Mouse (Mus musculus): ENCODE results near the gene Asb8. TPM values are rescaled to one million over a fixed set of nuclear protein-coding genes. Genes with fewer than 3 reads are reported as not detected.

The Asb8 gene
- polyA plus RNA-seq, 1 experiment: 28.2 TPM

DNA sequence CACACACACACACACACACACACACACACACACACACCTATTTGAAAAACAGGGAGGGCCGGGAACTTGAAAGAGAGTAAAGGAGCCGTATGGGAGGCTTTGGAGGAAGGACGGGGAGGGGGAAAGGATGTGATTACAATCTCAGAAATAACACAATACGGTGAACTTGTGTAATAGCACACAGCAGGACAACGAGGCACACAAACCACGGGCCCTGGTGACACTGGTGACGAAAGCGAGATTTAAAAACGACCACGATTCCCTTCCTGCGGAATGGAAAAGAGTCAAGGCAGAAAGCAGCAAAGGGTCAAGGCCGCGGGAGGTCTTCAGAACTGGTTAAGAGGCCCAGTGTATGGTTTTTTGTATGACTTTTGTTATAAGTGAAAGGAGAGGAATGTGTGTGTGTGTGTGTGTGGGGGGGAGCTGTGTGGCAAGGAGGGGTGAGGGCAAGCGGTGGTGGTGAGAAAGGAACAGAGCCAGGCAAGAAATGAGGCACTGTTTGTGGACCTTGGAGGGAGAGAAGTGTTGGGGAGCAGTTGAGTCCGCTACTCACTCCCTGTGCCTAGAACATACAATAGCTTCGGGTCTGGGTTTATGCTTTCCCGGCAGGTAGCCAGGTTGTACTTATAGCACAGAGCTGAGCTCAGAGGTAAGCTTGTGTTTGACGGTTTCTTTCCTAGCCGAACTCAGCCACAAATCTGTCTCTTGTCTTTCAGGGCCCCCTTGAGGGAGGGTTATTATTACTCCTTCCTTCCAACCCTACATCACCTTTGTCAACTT is 4.2 kb downstream of the Asb8 start:
- no peak overlapping the region for H3K27ac ChIP-seq (ENCODE audit: insufficient read depth, low read depth, low read length)
- no peak for TF ChIP-seq POLR2A (IDR thresholded peaks at IDR 0.05; ENCODE audit: borderline replicate concordance, low read depth, low read length)
- no peaks in the 10 kb centered on the region for H3K4me1 ChIP-seq (ENCODE audit: control insufficient read depth, insufficient read depth, low read length)
- no peak overlapping the region for H3K4me3 ChIP-seq (ENCODE audit: insufficient read depth, low read length)

DNA sequence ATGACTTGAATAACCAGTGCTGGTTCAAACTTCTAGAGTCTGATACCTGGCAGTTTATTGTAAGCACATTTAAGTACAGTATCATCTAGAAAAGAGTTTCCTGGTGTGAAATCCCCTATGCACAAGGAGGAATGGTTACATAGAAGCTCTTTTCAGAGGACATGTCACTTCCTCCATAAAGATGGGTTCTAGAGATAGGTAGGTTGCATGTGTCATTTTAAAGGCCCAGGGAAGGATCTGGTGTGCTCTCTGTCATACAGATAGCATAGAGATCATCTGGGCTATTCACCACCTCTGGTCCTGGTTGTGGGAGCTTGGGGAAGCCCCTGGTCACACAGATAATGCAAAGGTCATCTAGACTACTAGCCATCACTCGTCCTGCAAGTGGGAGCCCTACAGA is 8.2 kb downstream of the Asb8 start:
- Histone ChIP-seq H3K4me1 (ENCODE audit: control insufficient read depth, insufficient read depth, low read length) (peaks cover 10% of the 10 kb centered on the region), H3K4me3 (ENCODE audit: insufficient read depth, low read length) (no peak overlapping the region), H3K27ac (ENCODE audit: insufficient read depth, low read depth, low read length) (no peak overlapping the region)
- TF ChIP-seq CTCF (IDR thresholded peaks at IDR 0.05; ENCODE audit: low read depth, low read length): no peak
- no peak for TF ChIP-seq POLR2A (IDR thresholded peaks at IDR 0.05; ENCODE audit: borderline replicate concordance, low read depth, low read length)

DNA sequence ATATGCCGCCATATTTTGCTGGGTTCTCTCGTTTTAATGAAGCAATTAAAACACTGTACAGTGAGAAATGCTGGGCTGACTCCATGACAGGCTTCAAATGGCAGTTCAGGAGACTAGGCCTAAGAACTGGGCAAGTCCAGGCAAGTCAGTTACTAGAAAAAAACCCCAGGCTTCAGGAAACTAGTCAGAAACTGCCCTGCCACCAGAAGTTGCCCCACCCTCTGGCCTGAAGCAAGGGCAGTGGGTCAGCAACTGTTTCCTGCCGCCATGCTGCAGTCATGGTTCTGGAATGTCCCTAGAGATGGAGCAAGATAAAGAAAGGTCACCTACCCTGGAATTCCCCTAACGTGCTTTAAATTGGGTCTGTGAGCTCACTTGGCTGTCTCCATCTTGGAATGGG is 9.5 kb downstream of the Asb8 start:
- Histone ChIP-seq H3K4me3 (ENCODE audit: insufficient read depth, low read length) (no peak overlapping the region), H3K27ac (ENCODE audit: insufficient read depth, low read depth, low read length) (no peak overlapping the region), H3K4me1 (ENCODE audit: control insufficient read depth, insufficient read depth, low read length) (peaks cover 10% of the 10 kb centered on the region)
- no peak for TF ChIP-seq POLR2A (IDR thresholded peaks at IDR 0.05; ENCODE audit: borderline replicate concordance, low read depth, low read length)
- TF ChIP-seq CTCF (IDR thresholded peaks at IDR 0.05; ENCODE audit: low read depth, low read length): no peak

DNA sequence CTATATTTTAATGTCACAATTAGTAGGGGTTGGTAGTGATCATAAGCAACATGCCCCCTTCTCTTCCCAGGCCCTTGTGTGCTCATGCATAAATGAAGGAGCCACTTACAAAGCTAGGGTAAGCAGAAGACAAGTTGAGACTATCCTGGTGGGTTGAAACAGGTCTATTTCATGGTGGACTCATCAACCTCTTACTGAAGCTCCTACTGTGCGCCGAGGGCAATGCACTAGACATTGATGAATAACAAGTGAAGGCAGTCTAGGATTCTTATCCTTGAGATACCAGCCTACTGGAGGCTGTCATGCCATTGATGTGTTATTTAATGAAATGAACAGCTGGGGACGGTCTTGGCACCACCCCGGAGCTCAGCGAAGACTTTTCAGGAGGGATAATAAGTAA is 10.2 kb downstream of the Asb8 start:
- Histone ChIP-seq H3K4me1 (ENCODE audit: control insufficient read depth, insufficient read depth, low read length) (peaks cover 10% of the 10 kb centered on the region), H3K27ac (ENCODE audit: insufficient read depth, low read depth, low read length) (no peak overlapping the region), H3K4me3 (ENCODE audit: insufficient read depth, low read length) (no peak overlapping the region)
- TF ChIP-seq POLR2A (IDR thresholded peaks at IDR 0.05; ENCODE audit: borderline replicate concordance, low read depth, low read length) (no peak), CTCF (IDR thresholded peaks at IDR 0.05; ENCODE audit: low read depth, low read length) (no peak)

DNA sequence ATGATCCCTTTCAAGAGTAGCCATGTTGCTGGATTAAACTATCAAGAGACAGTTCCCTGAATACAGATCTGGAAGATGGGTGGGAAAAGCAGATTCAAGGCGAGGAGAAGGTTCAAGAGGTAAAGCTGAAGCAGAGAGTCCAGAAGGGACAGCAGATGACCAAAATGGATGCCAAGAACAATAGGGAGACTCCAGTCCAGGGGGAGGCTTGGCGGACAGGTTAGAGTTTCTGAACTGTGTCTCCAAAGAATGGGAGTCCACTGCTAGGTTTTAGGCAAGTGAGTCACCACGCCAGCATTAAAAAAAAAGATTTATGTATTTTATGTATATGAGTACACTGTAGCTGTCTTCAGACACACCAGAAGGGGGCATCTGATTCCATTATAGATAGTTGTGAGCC is 10.8 kb downstream of the Asb8 start:
- H3K4me3 ChIP-seq (ENCODE audit: insufficient read depth, low read length): no peak overlapping the region
- no peak for TF ChIP-seq POLR2A (IDR thresholded peaks at IDR 0.05; ENCODE audit: borderline replicate concordance, low read depth, low read length)
- peaks cover 10% of the 10 kb centered on the region for H3K4me1 ChIP-seq (ENCODE audit: control insufficient read depth, insufficient read depth, low read length)
- no peak overlapping the region for H3K27ac ChIP-seq (ENCODE audit: insufficient read depth, low read depth, low read length)

DNA sequence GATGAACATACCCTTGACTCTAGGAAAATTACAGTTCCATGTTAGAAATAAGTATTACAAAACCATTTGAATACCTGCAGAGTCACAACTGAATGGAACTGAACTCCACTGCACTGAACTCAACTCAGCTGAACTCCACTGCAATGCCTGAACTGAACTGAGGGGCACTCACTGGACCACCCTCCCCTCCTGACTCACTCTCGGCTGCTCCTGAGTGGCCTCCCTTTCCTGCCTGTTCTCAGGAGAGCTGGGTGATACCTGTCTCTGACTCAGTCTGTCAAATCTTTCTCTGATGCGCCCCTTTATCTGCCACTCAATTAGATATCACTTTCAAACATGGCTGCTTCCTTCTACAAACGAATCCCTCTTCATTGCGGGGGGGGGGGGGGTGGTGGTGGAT is 11.3 kb downstream of the Asb8 start:
- H3K27ac ChIP-seq (ENCODE audit: insufficient read depth, low read depth, low read length): no peak overlapping the region
- H3K4me3 ChIP-seq (ENCODE audit: insufficient read depth, low read length): no peak overlapping the region
- TF ChIP-seq POLR2A (IDR thresholded peaks at IDR 0.05; ENCODE audit: borderline replicate concordance, low read depth, low read length) (no peak), CTCF (IDR thresholded peaks at IDR 0.05; ENCODE audit: low read depth, low read length) (no peak)
- peaks cover 10% of the 10 kb centered on the region for H3K4me1 ChIP-seq (ENCODE audit: control insufficient read depth, insufficient read depth, low read length)

DNA sequence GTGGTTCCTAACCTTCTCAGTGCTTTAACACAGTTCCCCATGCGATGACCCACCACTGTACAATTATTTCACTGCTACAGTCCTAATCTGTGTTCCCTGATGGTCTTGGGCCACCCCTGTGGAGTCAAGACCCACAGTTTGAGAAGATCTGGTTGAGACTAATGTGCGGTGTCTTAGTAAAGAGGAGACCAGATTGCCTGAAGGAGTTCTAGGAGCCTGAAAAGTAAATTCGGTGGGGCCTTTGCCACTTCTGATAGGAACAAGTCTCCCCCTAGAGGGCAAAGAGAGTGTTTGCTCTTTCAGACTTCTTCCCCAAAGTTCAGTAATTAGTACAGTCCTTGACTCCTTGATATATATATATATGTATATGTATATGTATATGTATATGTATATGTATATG is 11.8 kb downstream of the Asb8 start:
- Histone ChIP-seq H3K27ac (ENCODE audit: insufficient read depth, low read depth, low read length) (peak overlapping the region; percentile 15; the same call in 1 of the 2 replicates), H3K4me3 (ENCODE audit: insufficient read depth, low read length) (no peak overlapping the region), H3K4me1 (ENCODE audit: control insufficient read depth, insufficient read depth, low read length) (peaks cover 10% of the 10 kb centered on the region)
- TF ChIP-seq CTCF (IDR thresholded peaks at IDR 0.05; ENCODE audit: low read depth, low read length) (no peak), POLR2A (IDR thresholded peaks at IDR 0.05; ENCODE audit: borderline replicate concordance, low read depth, low read length) (no peak)

DNA sequence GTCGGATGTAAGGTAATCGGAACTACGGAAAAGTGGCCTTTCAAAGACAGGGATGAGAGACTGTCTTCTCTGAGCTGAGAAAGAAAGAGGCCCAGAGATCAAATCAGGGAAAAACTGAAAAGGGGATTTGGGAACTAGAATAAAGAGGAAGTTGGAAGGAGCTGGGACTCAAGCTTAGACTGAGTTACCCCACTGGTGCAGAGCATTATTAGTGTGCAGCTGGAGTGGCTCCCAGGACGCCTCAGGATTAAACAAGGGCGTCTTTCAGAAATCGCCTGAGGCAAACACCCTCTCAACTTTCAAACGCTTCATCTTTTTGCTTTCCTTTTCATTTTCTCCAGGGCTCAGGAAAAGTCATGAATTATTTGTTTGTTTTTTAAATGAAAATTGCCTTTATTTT is 12.5 kb downstream of the Asb8 start:
- TF ChIP-seq CTCF (IDR thresholded peaks at IDR 0.05; ENCODE audit: low read depth, low read length) (no peak), POLR2A (IDR thresholded peaks at IDR 0.05; ENCODE audit: borderline replicate concordance, low read depth, low read length) (no peak)
- Histone ChIP-seq H3K4me1 (ENCODE audit: control insufficient read depth, insufficient read depth, low read length) (peaks cover 10% of the 10 kb centered on the region), H3K4me3 (ENCODE audit: insufficient read depth, low read length) (no peak overlapping the region), H3K27ac (ENCODE audit: insufficient read depth, low read depth, low read length) (no peak overlapping the region)

DNA sequence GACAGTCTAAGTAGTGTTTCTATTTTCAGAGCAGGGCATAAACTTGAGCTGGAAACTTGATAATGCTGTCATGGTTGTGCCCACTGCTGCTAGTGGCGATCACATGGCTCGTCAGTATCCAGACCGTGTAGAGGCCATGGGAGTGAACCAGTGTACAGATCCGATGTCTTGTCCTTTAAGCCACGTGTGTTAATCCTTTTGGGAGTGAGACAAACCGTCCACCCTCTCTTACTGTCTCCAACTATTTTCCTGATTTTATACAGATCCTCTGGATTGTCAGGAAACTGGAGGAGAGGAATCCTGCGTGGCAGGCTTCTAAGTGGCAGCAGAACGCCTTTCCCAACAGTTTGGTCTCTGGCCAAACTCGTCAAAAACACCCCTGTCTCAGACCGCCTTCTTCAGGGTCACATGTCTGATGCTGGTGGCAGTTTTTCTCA is 16.2 kb downstream of the Asb8 start:
- Histone ChIP-seq H3K27ac (ENCODE audit: insufficient read depth, low read depth, low read length) (no peak overlapping the region), H3K4me3 (ENCODE audit: insufficient read depth, low read length) (no peak overlapping the region)
- no peak for TF ChIP-seq CTCF (IDR thresholded peaks at IDR 0.05; ENCODE audit: low read depth, low read length)

DNA sequence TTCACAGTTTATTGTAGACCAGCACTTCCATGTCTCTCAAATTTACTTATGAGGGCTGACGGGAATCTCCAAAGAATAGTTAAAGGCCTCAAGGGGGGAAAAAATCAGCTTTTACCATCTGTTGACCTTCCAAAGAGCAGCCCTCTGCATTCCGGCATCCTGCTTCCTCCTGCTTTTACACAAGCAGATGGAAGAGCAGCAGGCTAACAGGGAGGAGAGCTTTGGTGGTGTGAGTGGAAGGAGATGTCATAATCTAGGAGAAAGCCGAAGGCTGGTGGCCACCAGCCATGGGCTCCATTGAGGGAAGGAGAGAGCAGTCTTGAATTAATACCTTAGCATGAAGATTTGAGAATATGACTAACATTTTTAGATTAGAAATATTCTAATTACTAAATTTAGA is 17.1 kb downstream of the Asb8 start:
- TF ChIP-seq CTCF (IDR thresholded peaks at IDR 0.05; ENCODE audit: low read depth, low read length) (no peak), POLR2A (IDR thresholded peaks at IDR 0.05; ENCODE audit: borderline replicate concordance, low read depth, low read length) (no peak)
- Histone ChIP-seq H3K4me1 (ENCODE audit: control insufficient read depth, insufficient read depth, low read length) (peaks cover 9% of the 10 kb centered on the region), H3K27ac (ENCODE audit: insufficient read depth, low read depth, low read length) (no peak overlapping the region), H3K4me3 (ENCODE audit: insufficient read depth, low read length) (no peak overlapping the region)

More for the DNA sequence above, 16.2 kb downstream of the Asb8 start:
- peaks cover 10% of the 10 kb centered on the region for H3K4me1 ChIP-seq (ENCODE audit: control insufficient read depth, insufficient read depth, low read length)
